Mouse (Mus musculus): ENCODE data around the gene A530084C06Rik. TPM values are rescaled to one million over a fixed set of nuclear protein-coding genes. Genes with fewer than 3 reads are reported as not detected.
A peak's percentile ranks its signal among the peaks of the same experiment; 100 is the strongest.

A530084C06Rik gene
- polyA plus RNA-seq, 1 experiment from 2014 or later: not detected

GRCm38 (mm10) chr13:31564394-31564793 is 5.3 kb upstream of the A530084C06Rik start:
- Histone ChIP-seq H3K27ac (no peak overlapping the region), H3K36me3 (no peaks in the 10 kb centered on the region), H3K4me1 (peaks cover 5% of the 10 kb centered on the region), H3K27me3 (peaks cover 61% of the 10 kb centered on the region), H3K4me3 (no peak overlapping the region), H3K4me2 (replicated peaks) (no peak overlapping the region), H3K9me3 (replicated peaks) (no peaks in the 10 kb centered on the region), H3K9ac (no peak overlapping the region)
- ATAC-seq (ENCODE audit: low FRiP score): no peak
- 68% methylated on average over 6 of the region's 6 CpGs for WGBS

- Histone ChIP-seq H3K36me3 (no peaks in the 10 kb centered on the region), H3K4me1 (peaks cover 24% of the 10 kb centered on the region), H3K9ac (peak overlapping the region; percentile 56), H3K4me2 (replicated peaks) (peak overlapping the region; percentile 99), H3K27ac (peak overlapping the region; percentile 30; the same call in 1 of the 2 replicates), H3K4me3 (peak overlapping the region; percentile 56), H3K27me3 (peaks cover 91% of the 10 kb centered on the region), H3K9me3 (replicated peaks) (no peaks in the 10 kb centered on the region)
- peak; percentile 76 for ATAC-seq (ENCODE audit: low FRiP score)
- WGBS: under 1% methylated on average over 90 of the region's 92 CpGs
Measured at GRCm38 (mm10) chr13:31559419-31560144, 449 bp upstream of the A530084C06Rik start.

GRCm38 (mm10) chr13:31557768-31558520 is 1.2 kb downstream of the A530084C06Rik start:
- 0% methylated on average over 63 of the region's 73 CpGs for WGBS
- Histone ChIP-seq H3K36me3 (no peaks in the 10 kb centered on the region), H3K4me1 (peaks cover 24% of the 10 kb centered on the region), H3K9me3 (replicated peaks) (no peaks in the 10 kb centered on the region), H3K4me2 (replicated peaks) (peak overlapping the region; percentile 99), H3K27me3 (peaks cover 94% of the 10 kb centered on the region), H3K27ac (no peak overlapping the region), H3K4me3 (peak overlapping the region; percentile 56), H3K9ac (peak overlapping the region; percentile 50; the same call in 1 of the 2 replicates)
- ATAC-seq (ENCODE audit: low FRiP score): peak; percentile 43

- Histone ChIP-seq H3K27me3 (peaks cover 87% of the 10 kb centered on the region), H3K4me2 (replicated peaks) (peak overlapping the region; percentile 99), H3K27ac (no peak overlapping the region), H3K4me3 (peak overlapping the region; percentile 56), H3K4me1 (peaks cover 24% of the 10 kb centered on the region), H3K36me3 (no peaks in the 10 kb centered on the region), H3K9me3 (replicated peaks) (no peaks in the 10 kb centered on the region), H3K9ac (no peak overlapping the region)
- ATAC-seq (ENCODE audit: low FRiP score): no peak
- 5% methylated on average over 24 of the region's 24 CpGs for WGBS
Measured at GRCm38 (mm10) chr13:31556964-31557767, 2.0 kb downstream of the A530084C06Rik start.

- 78% methylated on average over 4 of the region's 4 CpGs for WGBS
- Histone ChIP-seq H3K36me3 (no peaks in the 10 kb centered on the region), H3K27me3 (peaks cover 75% of the 10 kb centered on the region), H3K4me1 (peaks cover 24% of the 10 kb centered on the region), H3K9me3 (replicated peaks) (no peaks in the 10 kb centered on the region), H3K27ac (no peak within 1 kb of the TSS), H3K4me3 (no peak within 1 kb of the TSS), H3K4me2 (replicated peaks) (no peak within 1 kb of the TSS), H3K9ac (no peak within 1 kb of the TSS)
- ATAC-seq (ENCODE audit: low FRiP score): no peak
Measured at GRCm38 (mm10) chr13:31555834-31556233, 3.3 kb downstream of the A530084C06Rik start, which contains the start of gene Foxq1. Gene Foxq1, plus strand, starts transcription at chr13:31556134.

GRCm38 (mm10) chr13:31547610-31548009 is 11.5 kb downstream of the A530084C06Rik start:
- Histone ChIP-seq H3K27ac (no peak overlapping the region), H3K4me2 (replicated peaks) (no peak overlapping the region), H3K36me3 (no peaks in the 10 kb centered on the region), H3K4me3 (no peak overlapping the region), H3K27me3 (0 out of 2 replicates have a peak, but pooled peaks cover 2% of the 10 kb centered on the region), H3K9ac (no peak overlapping the region), H3K9me3 (replicated peaks) (no peaks in the 10 kb centered on the region), H3K4me1 (no peaks in the 10 kb centered on the region)
- 88% methylated on average over 9 of the region's 9 CpGs for WGBS
- ATAC-seq (ENCODE audit: low FRiP score): no peak

GRCm38 (mm10) chr13:31547204-31547603 is 11.9 kb downstream of the A530084C06Rik start:
- no peak overlapping the region for H3K27ac ChIP-seq
- no peaks in the 10 kb centered on the region for H3K4me1 ChIP-seq
- WGBS: 93% methylated on average over 3 of the region's 3 CpGs
- 0 out of 2 replicates have a peak, but pooled peaks cover 2% of the 10 kb centered on the region for H3K27me3 ChIP-seq
- no peak overlapping the region for H3K4me2 ChIP-seq (replicated peaks)
- no peaks in the 10 kb centered on the region for H3K9me3 ChIP-seq (replicated peaks)
- H3K9ac ChIP-seq: no peak overlapping the region
- no peak overlapping the region for H3K4me3 ChIP-seq
- no peak for ATAC-seq (ENCODE audit: low FRiP score)
- H3K36me3 ChIP-seq: no peaks in the 10 kb centered on the region

- WGBS: 87% methylated on average over 2 of the region's 2 CpGs
- Histone ChIP-seq H3K36me3 (no peaks in the 10 kb centered on the region), H3K9me3 (replicated peaks) (no peaks in the 10 kb centered on the region), H3K4me3 (no peak overlapping the region), H3K4me1 (no peaks in the 10 kb centered on the region), H3K27me3 (0 out of 2 replicates have a peak, but pooled peaks cover 2% of the 10 kb centered on the region), H3K27ac (no peak overlapping the region), H3K9ac (no peak overlapping the region), H3K4me2 (replicated peaks) (no peak overlapping the region)
- ATAC-seq (ENCODE audit: low FRiP score): no peak
Measured at GRCm38 (mm10) chr13:31546784-31547183, 12.3 kb downstream of the A530084C06Rik start.

GRCm38 (mm10) chr13:31543021-31543420 is 16.1 kb downstream of the A530084C06Rik start:
- H3K27ac ChIP-seq: no peak overlapping the region

GRCm38 (mm10) chr13:31534726-31535125 is 24.4 kb downstream of the A530084C06Rik start:
- WGBS: 93% methylated on average over 4 of the region's 4 CpGs
- ATAC-seq (ENCODE audit: low FRiP score): no peak
- Histone ChIP-seq H3K4me1 (peaks cover 7% of the 10 kb centered on the region; the same call in 1 of the 2 replicates), H3K9ac (no peak overlapping the region), H3K9me3 (replicated peaks) (no peaks in the 10 kb centered on the region), H3K27me3 (peaks cover 16% of the 10 kb centered on the region), H3K27ac (no peak overlapping the region), H3K4me2 (replicated peaks) (no peak overlapping the region), H3K36me3 (no peaks in the 10 kb centered on the region), H3K4me3 (no peak overlapping the region)

More at GRCm38 (mm10) chr13:31543021-31543420, 16.1 kb downstream of the A530084C06Rik start:
- no peaks in the 10 kb centered on the region for H3K27me3 ChIP-seq
- no peak overlapping the region for H3K4me3 ChIP-seq
- no peaks in the 10 kb centered on the region for H3K9me3 ChIP-seq (replicated peaks)
- ATAC-seq (ENCODE audit: low FRiP score): no peak
- no peaks in the 10 kb centered on the region for H3K36me3 ChIP-seq
- H3K4me1 ChIP-seq: no peaks in the 10 kb centered on the region
- H3K9ac ChIP-seq: no peak overlapping the region
- WGBS: 88% methylated on average over 5 of the region's 5 CpGs
- H3K4me2 ChIP-seq (replicated peaks): no peak overlapping the region

- Histone ChIP-seq H3K4me1 (peaks cover 7% of the 10 kb centered on the region; the same call in 1 of the 2 replicates), H3K9ac (no peak overlapping the region), H3K4me2 (replicated peaks) (no peak overlapping the region), H3K27me3 (peaks cover 22% of the 10 kb centered on the region), H3K9me3 (replicated peaks) (no peaks in the 10 kb centered on the region), H3K27ac (no peak overlapping the region), H3K36me3 (no peaks in the 10 kb centered on the region), H3K4me3 (no peak overlapping the region)
- peak; percentile 81 for ATAC-seq (ENCODE audit: low FRiP score)
- 13% methylated on average over 8 of the region's 8 CpGs for WGBS
Measured at GRCm38 (mm10) chr13:31531651-31532061, 27.5 kb downstream of the A530084C06Rik start.

All from hindbrain, embryonic 12.5 days (tissue).